Mouse (Mus musculus) layer of hippocampus, adult 2 months (tissue): ENCODE data around the gene Flcn. TPM values are rescaled to one million over a fixed set of nuclear protein-coding genes. Genes with fewer than 3 reads are reported as not detected.

Source experiments
- DNase-seq, 2 experiments: peaks; one replicate each; pipeline ENCODE4 v3.0.0; 2022; ENCODE audit warnings: low spot score in 2 of 2
- H3K27ac ChIP-seq: fragments of 200-600 bp; 2 replicates; pipeline ENCODE4 v1.8.1; 2022
- H3K4me3 ChIP-seq: fragments of 200-600 bp; 2 replicates; pipeline ENCODE4 v1.8.1; 2022; ENCODE audit warnings: mild to moderate bottlenecking
- CTCF ChIP-seq: fragments of 200-600 bp; conservative IDR thresholded peaks from 2 replicates; pipeline ENCODE4 v1.8.1; 2022; ENCODE audit warnings: antibody characterized with exemption, mild to moderate bottlenecking, moderate library complexity
- total RNA-seq, 2 experiments: library from RNA; stranded (reverse); gene quantifications; 2 replicates each; pipeline ENCODE4 v1.2.3; 2021

Gene Flcn
- total RNA-seq, 2 experiments from 2014 or later: 44.8 to 46.9 TPM

- TF ChIP-seq CTCF: peak; percentile 58
- no peak for DNase-seq
- H3K4me3 ChIP-seq: no peak overlapping the region
- peak overlapping the region; percentile 68; the same call in 1 of the 2 replicates for H3K27ac ChIP-seq
These were observed 34.2 kb downstream of the Flcn start for GRCm38 (mm10) chr11:59775435-59776148.

DNA sequence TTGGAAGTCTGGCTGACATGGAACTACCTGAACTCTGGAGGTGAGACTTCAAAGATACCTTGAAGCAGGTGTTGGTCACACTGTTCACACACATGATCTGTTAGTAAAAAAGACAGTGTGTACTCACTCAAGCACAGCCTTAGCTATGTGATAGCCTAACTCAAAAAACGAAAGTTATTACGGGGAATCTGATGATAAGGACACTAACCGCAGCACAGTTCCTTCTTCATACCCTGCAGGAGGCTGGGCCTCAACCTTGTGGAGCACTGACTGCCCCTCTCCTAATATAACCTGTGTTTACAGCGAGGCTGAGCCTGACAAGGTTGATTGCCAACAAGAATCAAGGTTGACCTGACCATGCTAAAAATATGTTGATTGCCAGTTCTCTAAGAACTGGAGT lies 35.3 kb downstream of the Flcn start:
- no peak overlapping the region for H3K27ac ChIP-seq
- H3K4me3 ChIP-seq: no peak overlapping the region
- DNase-seq: no peak
- TF ChIP-seq CTCF: no peak

GRCm38 (mm10) chr11:59772902-59773301 lies 36.9 kb downstream of the Flcn start:
- no peak for TF ChIP-seq CTCF
- H3K4me3 ChIP-seq: no peak overlapping the region
- no peak for DNase-seq
- H3K27ac ChIP-seq: no peak overlapping the region

GRCm38 (mm10) chr11:59772291-59772690 lies 37.5 kb downstream of the Flcn start:
- no peak for TF ChIP-seq CTCF
- DNase-seq: no peak
- H3K27ac ChIP-seq: no peak overlapping the region

GRCm38 (mm10) chr11:59770753-59771152 lies 39.1 kb downstream of the Flcn start:
- DNase-seq: no peak
- TF ChIP-seq CTCF: no peak
- H3K4me3 ChIP-seq: no peak overlapping the region
- peak overlapping the region; percentile 62 for H3K27ac ChIP-seq

More at GRCm38 (mm10) chr11:59772291-59772690, 37.5 kb downstream of the Flcn start:
- no peak overlapping the region for H3K4me3 ChIP-seq

DNA sequence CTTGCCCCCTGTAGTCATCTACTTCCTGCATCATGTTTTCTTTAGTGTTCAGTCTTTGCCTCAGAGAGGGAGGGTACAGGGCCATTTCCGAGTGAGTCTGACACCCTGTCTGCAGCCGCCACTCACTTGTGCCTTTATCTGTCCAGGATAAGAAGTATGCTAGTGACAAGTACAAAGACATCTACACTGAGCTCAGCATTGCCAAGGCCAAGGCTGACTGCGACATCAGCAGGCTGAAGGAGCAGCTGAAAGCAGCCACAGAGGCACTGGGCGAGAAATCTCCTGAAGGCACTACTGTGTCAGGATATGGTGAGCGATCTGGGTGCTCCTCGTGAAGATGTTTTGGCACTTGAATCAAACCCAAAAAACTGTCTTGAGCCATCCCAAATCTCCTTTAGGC lies 40.1 kb downstream of the Flcn start:
- DNase-seq: no peak
- no peak for TF ChIP-seq CTCF
- H3K4me3 ChIP-seq: no peak overlapping the region
- peak overlapping the region; percentile 62; the same call in 1 of the 2 replicates for H3K27ac ChIP-seq

DNA sequence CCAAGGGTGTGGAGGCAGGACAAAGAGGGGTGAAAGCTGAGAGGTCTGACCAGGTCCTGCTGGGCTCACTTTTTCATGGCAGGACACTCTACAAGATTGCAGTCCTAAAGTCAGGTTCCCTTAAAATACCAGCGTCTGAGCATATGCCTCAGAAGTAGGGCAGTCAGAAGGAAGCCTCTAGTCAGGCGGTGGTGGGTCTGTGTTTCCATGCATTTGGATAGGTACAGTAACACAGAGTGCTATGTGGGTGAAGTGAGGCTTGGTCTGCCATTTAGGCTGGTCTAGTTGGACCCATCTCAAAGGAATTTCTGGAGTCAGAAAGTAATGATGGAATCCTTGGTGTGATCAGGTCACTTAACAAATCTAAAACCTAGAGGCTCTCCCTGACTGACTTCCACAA lies 40.5 kb downstream of the Flcn start:
- Histone ChIP-seq H3K27ac (peak overlapping the region; percentile 62; the same call in 1 of the 2 replicates), H3K4me3 (no peak overlapping the region)
- TF ChIP-seq CTCF: no peak
- DNase-seq: no peak

- no peak for DNase-seq
- TF ChIP-seq CTCF: no peak
- Histone ChIP-seq H3K4me3 (no peak overlapping the region), H3K27ac (peak overlapping the region; percentile 84; the same call in 1 of the 2 replicates)
These were observed 49.0 kb downstream of the Flcn start for GRCm38 (mm10) chr11:59760796-59761195.

- no peak for TF ChIP-seq CTCF
- no peak overlapping the region for H3K4me3 ChIP-seq
- DNase-seq: no peak
- H3K27ac ChIP-seq: peak overlapping the region; percentile 84
These were observed 50.2 kb downstream of the Flcn start for GRCm38 (mm10) chr11:59759626-59760025.

- TF ChIP-seq CTCF: peak; percentile 41
- no peak overlapping the region for H3K4me3 ChIP-seq
- H3K27ac ChIP-seq: peak overlapping the region; percentile 84
- DNase-seq: peak; percentile 37 to 62
These were observed 50.6 kb downstream of the Flcn start for GRCm38 (mm10) chr11:59759178-59759577.

DNA sequence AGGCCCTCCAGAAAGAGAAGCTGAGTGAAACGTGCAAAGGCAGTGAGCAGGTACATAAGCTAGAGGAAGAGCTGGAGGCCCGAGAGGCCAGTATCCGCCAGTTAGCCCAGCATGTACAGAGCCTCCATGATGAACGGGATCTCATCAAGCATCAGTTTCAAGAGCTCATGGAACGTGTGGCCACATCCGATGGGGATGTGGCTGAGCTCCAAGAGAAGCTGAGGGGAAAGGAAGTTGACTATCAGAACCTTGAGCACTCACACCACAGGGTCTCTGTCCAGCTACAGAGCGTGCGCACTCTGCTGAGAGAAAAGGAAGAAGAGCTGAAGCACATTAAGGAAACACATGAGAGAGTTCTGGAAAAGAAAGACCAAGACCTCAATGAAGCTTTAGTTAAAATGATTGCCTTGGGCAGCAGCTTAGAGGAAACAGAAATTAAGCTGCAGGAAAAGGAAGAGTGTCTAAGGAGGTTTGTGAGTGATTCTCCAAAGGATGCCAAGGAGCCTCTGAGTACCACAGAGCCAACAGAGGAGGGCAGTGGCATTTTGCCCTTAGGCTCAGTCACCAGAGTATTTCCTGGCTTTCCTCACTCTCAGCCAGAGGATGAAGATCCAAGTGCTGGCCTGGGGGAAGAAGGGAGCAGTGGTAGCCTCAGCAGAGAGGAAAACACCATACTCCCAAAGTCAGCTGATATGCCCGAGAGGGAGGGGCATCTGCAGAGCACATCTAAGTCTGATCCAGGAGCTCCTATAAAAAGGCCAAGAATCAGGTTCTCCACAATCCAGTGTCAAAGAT lies 51.4 kb downstream of the Flcn start:
- peak overlapping the region; percentile 84 for H3K27ac ChIP-seq

GRCm38 (mm10) chr11:59756351-59756750 lies 53.5 kb downstream of the Flcn start:
- no peak for DNase-seq
- no peak overlapping the region for H3K4me3 ChIP-seq
- TF ChIP-seq CTCF: no peak
- H3K27ac ChIP-seq: peak overlapping the region; percentile 84; the same call in 1 of the 2 replicates

More for the DNA sequence above, 51.4 kb downstream of the Flcn start:
- no peak overlapping the region for H3K4me3 ChIP-seq
- no peak for TF ChIP-seq CTCF
- DNase-seq: no peak

- TF ChIP-seq CTCF: no peak
- no peak overlapping the region for H3K4me3 ChIP-seq
- DNase-seq: no peak
- no peak overlapping the region for H3K27ac ChIP-seq
These were observed 55.3 kb downstream of the Flcn start for GRCm38 (mm10) chr11:59754504-59754903.
